Mouse (Mus musculus): ENCODE data around the gene Shisa8.

DNA sequence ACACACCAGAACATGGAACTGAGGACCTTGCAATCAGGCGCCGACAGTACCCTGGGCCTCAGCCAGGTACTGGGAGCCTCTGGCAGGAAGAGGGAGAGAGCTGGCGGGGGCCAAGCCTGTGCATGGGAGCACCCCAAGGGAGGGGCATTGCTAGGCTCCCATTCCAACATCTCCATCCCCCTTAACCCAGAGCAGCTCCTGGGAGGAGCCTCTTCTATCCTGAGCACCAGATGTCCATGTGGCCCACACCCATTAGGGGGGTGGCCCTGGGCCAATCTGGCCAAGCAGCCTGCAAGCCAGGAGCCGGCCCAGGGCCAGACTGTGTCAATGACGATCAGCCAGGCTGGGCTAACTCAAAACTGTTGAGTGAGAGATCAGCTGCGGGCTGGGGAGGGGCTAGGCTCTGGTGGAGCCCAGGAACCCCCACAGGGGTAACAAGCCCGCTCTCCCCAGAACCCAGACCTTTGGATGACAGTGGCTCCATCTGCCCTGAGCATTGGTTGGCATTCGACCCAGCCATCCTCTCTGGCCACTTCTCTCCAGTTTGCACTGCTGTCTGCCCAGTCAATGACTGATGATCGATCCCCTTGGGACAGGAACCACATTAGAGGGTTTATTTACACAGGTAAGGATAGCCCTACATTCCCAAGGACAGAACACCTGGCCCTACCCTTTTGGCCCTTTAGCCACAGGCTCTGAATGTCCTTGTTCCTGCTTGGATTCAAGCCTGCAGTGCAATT is 6.1 kb downstream of the Shisa8 start:
- TF ChIP-seq MYOG (IDR thresholded peaks at IDR 0.05; ENCODE audit: control insufficient read depth, extremely low read depth, insufficient read length): no peak
- TF ChIP-seq CTCF (IDR thresholded peaks at IDR 0.05; ENCODE audit: control insufficient read depth, insufficient read depth, insufficient read length): no peak
- no peak for TF ChIP-seq MAX (IDR thresholded peaks at IDR 0.05)
- no peak for TF ChIP-seq USF1 (IDR thresholded peaks at IDR 0.05; ENCODE audit: low read depth)
- no peak for TF ChIP-seq FOSL1 (IDR thresholded peaks at IDR 0.05; ENCODE audit: insufficient read depth, low read length, poor library complexity, severe bottlenecking)
